27 mouse cellular contexts compared by ENCODE assay signal in genomic region chr4:42956581-42956980, GRCm38 (mm10). TPM values are rescaled to one million over a fixed set of nuclear protein-coding genes. Genes with fewer than 3 reads are reported as not detected.
"Had no signal": no experiment of that assay in that cellular context is flagged by ENCODE, and none has a peak within 500 bp of the region (broad histone marks: within the 10 kb centered on the region; RNA-seq: fewer than 3 reads in every experiment).

No protein-coding gene starts in this region.

- DNase-seq: gastrocnemius, postnatal 25 days; heart, postnatal 10 days; heart, postnatal 4 days; kidney, adult 18-20 months; kidney, postnatal 10 days; kidney, postnatal 4 days; liver; liver, embryonic 13.5 days; liver, postnatal 0 days had no signal

- H3K4me1 ChIP-seq: liver, embryonic 13.5 days; liver, embryonic 15.5 days had no signal

- H3K27me3 ChIP-seq: heart, embryonic 12.5 days; hindbrain, embryonic 12.5 days; intestine, embryonic 15.5 days; limb, embryonic 12.5 days had no signal

- H3K4me3 ChIP-seq: heart, embryonic 10.5 days; heart, embryonic 12.5 days; hindbrain, embryonic 10.5 days; hindbrain, embryonic 12.5 days; intestine, embryonic 15.5 days; layer of hippocampus, adult 2 months; limb, embryonic 10.5 days; limb, embryonic 12.5 days; liver, embryonic 13.5 days; liver, embryonic 15.5 days had no signal

- H3K27ac ChIP-seq: hindbrain, embryonic 10.5 days; hindbrain, embryonic 12.5 days; hindbrain, embryonic 14.5 days; intestine, embryonic 15.5 days; limb, embryonic 10.5 days; limb, embryonic 12.5 days; liver, embryonic 13.5 days; liver, embryonic 15.5 days had no signal

- H3K9me3 ChIP-seq: heart, embryonic 10.5 days; heart, embryonic 12.5 days; hindbrain, embryonic 10.5 days; hindbrain, embryonic 12.5 days; intestine, embryonic 15.5 days; limb, embryonic 10.5 days; limb, embryonic 12.5 days; liver, embryonic 13.5 days; liver, embryonic 15.5 days had no signal

- H3K36me3 ChIP-seq: liver, embryonic 13.5 days; liver, embryonic 15.5 days had no signal

RNA-seq across cellular contexts. Expression of gene 1700022I11Rik, which starts 12.8 kb away (rescaled TPM):
- total RNA-seq: gastrocnemius, adult 8-10 months; gastrocnemius, postnatal 25 days; gastrocnemius, postnatal 4 days; heart, adult 8-10 months; heart, postnatal 10 days; heart, postnatal 25 days; heart, postnatal 4 days; layer of hippocampus, adult 2 months; layer of hippocampus, postnatal 25 days; left cerebral cortex, adult 8-10 months; left cerebral cortex, postnatal 10 days; left cerebral cortex, postnatal 36 days had no signal
